Mouse (Mus musculus): ENCODE measurements at regions not wholly inside any gene's neighbourhood (a gene's known extent, or its start where the extent isn't known, plus 50 kb on each side); places are given as distances from the start of the nearest gene placed in this dataset.

GRCm38 (mm10) chr9:43660151-43660550 lies 83.6 kb upstream of the Nectin1 start:
- TF ChIP-seq GATA1 (IDR thresholded peaks at IDR 0.05; ENCODE audit: borderline replicate concordance, low read length) = no peak
- TF ChIP-seq FLI1 (IDR thresholded peaks at IDR 0.05; ENCODE audit: low read length) = no peak

Measured in megakaryocyte, embryonic 14.5 days (primary cell).